Mouse (Mus musculus): ENCODE data around the gene Slc35b1. TPM values are rescaled to one million over a fixed set of nuclear protein-coding genes. Genes with fewer than 3 reads are reported as not detected.

The Slc35b1 gene
- total and polyA plus RNA-seq, 2 experiments from 2014 or later = 92.4 to 168 TPM

- TF ChIP-seq CTCF (IDR thresholded peaks at IDR 0.05) = no peak
- peak overlapping the region; percentile 53 for H3K4me2 ChIP-seq (ENCODE audit: low read depth, low read length, poor library complexity, severe bottlenecking)
- peaks cover 3% of the 10 kb centered on the region; the same call in 1 of the 2 replicates for H3K4me1 ChIP-seq (ENCODE audit: insufficient read depth, low read length)
- peak overlapping the region; percentile 92 for H3K27ac ChIP-seq (ENCODE audit: low read depth, low read length)
- H3K27me3 ChIP-seq (ENCODE audit: insufficient read depth, low read length) = no peaks in the 10 kb centered on the region
- DNase-seq (ENCODE audit: low spot score) (no peak), ATAC-seq (ENCODE audit: low FRiP score) (peak; percentile 29; the same call in 1 of the 2 replicates)
- WGBS = 0% methylated on average over 14 of the region's 14 CpGs
- H3K9ac ChIP-seq (replicated peaks; ENCODE audit: low read length, poor library complexity, severe bottlenecking) = peak overlapping the region; percentile 82
- H3K9me3 ChIP-seq (ENCODE audit: low read length) = no peaks in the 10 kb centered on the region
- H3K36me3 ChIP-seq (ENCODE audit: insufficient read depth, low read length) = peaks cover 32% of the 10 kb centered on the region
- peak overlapping the region; percentile 63 for H3K4me3 ChIP-seq (ENCODE audit: low read depth, low read length)
These were observed 455 bp downstream of the Slc35b1 start for GRCm38 (mm10) chr11:95384973-95385320.

- no peak for TF ChIP-seq CTCF (IDR thresholded peaks at IDR 0.05)
- no peak for ATAC-seq (ENCODE audit: low FRiP score)
- 89% methylated on average over 7 of the region's 7 CpGs for WGBS
These were observed 2.9 kb downstream of the Slc35b1 start for GRCm38 (mm10) chr11:95387354-95387753.

GRCm38 (mm10) chr11:95389006-95389405, 4.5 kb downstream of the Slc35b1 start:
- H3K27me3 ChIP-seq (ENCODE audit: insufficient read depth, low read length) = no peaks in the 10 kb centered on the region
- peak; percentile 71 for TF ChIP-seq CTCF (IDR thresholded peaks at IDR 0.05)
- 67% methylated on average over 3 of the region's 3 CpGs for WGBS
- no peak overlapping the region for H3K27ac ChIP-seq (ENCODE audit: low read depth, low read length)
- ATAC-seq (ENCODE audit: low FRiP score) (no peak), DNase-seq (ENCODE audit: low spot score) (peak; percentile 70)
- no peak overlapping the region for H3K4me3 ChIP-seq (ENCODE audit: low read depth, low read length)
- peaks cover 40% of the 10 kb centered on the region for H3K36me3 ChIP-seq (ENCODE audit: insufficient read depth, low read length)
- H3K9me3 ChIP-seq (ENCODE audit: low read length) = no peaks in the 10 kb centered on the region
- no peak overlapping the region for H3K4me2 ChIP-seq (ENCODE audit: low read depth, low read length, poor library complexity, severe bottlenecking)
- peaks cover 7% of the 10 kb centered on the region; the same call in 1 of the 2 replicates for H3K4me1 ChIP-seq (ENCODE audit: insufficient read depth, low read length)
- H3K9ac ChIP-seq (replicated peaks; ENCODE audit: low read length, poor library complexity, severe bottlenecking) = no peak overlapping the region

More at GRCm38 (mm10) chr11:95387354-95387753, 2.9 kb downstream of the Slc35b1 start:
- no peak overlapping the region for H3K4me2 ChIP-seq (ENCODE audit: low read depth, low read length, poor library complexity, severe bottlenecking)
- no peaks in the 10 kb centered on the region for H3K9me3 ChIP-seq (ENCODE audit: low read length)
- peaks cover 3% of the 10 kb centered on the region; the same call in 1 of the 2 replicates for H3K4me1 ChIP-seq (ENCODE audit: insufficient read depth, low read length)
- H3K9ac ChIP-seq (replicated peaks; ENCODE audit: low read length, poor library complexity, severe bottlenecking) = no peak overlapping the region
- DNase-seq (ENCODE audit: low spot score) = no peak
- peaks cover 40% of the 10 kb centered on the region for H3K36me3 ChIP-seq (ENCODE audit: insufficient read depth, low read length)
- H3K27me3 ChIP-seq (ENCODE audit: insufficient read depth, low read length) = no peaks in the 10 kb centered on the region
- H3K27ac ChIP-seq (ENCODE audit: low read depth, low read length) = no peak overlapping the region
- no peak overlapping the region for H3K4me3 ChIP-seq (ENCODE audit: low read depth, low read length)

- peaks cover 7% of the 10 kb centered on the region; the same call in 1 of the 2 replicates for H3K4me1 ChIP-seq (ENCODE audit: insufficient read depth, low read length)
- WGBS = 96% methylated on average over 6 of the region's 6 CpGs
- no peak for ATAC-seq (ENCODE audit: low FRiP score)
- no peaks in the 10 kb centered on the region for H3K27me3 ChIP-seq (ENCODE audit: insufficient read depth, low read length)
- H3K9me3 ChIP-seq (ENCODE audit: low read length) = no peaks in the 10 kb centered on the region
- peaks cover 40% of the 10 kb centered on the region for H3K36me3 ChIP-seq (ENCODE audit: insufficient read depth, low read length)
- no peak overlapping the region for H3K4me2 ChIP-seq (ENCODE audit: low read depth, low read length, poor library complexity, severe bottlenecking)
- no peak overlapping the region for H3K27ac ChIP-seq (ENCODE audit: low read depth, low read length)
- no peak for TF ChIP-seq CTCF (IDR thresholded peaks at IDR 0.05)
- H3K4me3 ChIP-seq (ENCODE audit: low read depth, low read length) = no peak overlapping the region
- H3K9ac ChIP-seq (replicated peaks; ENCODE audit: low read length, poor library complexity, severe bottlenecking) = no peak overlapping the region
- no peak for DNase-seq (ENCODE audit: low spot score)
These were observed 5.9 kb downstream of the Slc35b1 start for GRCm38 (mm10) chr11:95390420-95390819.

- DNase-seq (ENCODE audit: low spot score) (no peak), ATAC-seq (ENCODE audit: low FRiP score) (no peak)
- H3K9me3 ChIP-seq (ENCODE audit: low read length) = no peaks in the 10 kb centered on the region
- H3K4me2 ChIP-seq (ENCODE audit: low read depth, low read length, poor library complexity, severe bottlenecking) = no peak overlapping the region
- TF ChIP-seq CTCF (IDR thresholded peaks at IDR 0.05) = no peak
- H3K4me1 ChIP-seq (ENCODE audit: insufficient read depth, low read length) = 0 out of 2 replicates have a peak, but pooled peaks cover 4% of the 10 kb centered on the region
- H3K36me3 ChIP-seq (ENCODE audit: insufficient read depth, low read length) = peaks cover 40% of the 10 kb centered on the region
- H3K4me3 ChIP-seq (ENCODE audit: low read depth, low read length) = no peak overlapping the region
- WGBS = 58% methylated on average over 4 of the region's 4 CpGs
- no peak overlapping the region for H3K27ac ChIP-seq (ENCODE audit: low read depth, low read length)
- H3K9ac ChIP-seq (replicated peaks; ENCODE audit: low read length, poor library complexity, severe bottlenecking) = no peak overlapping the region
- H3K27me3 ChIP-seq (ENCODE audit: insufficient read depth, low read length) = no peaks in the 10 kb centered on the region
These were observed 6.7 kb downstream of the Slc35b1 start for GRCm38 (mm10) chr11:95391201-95391600.

GRCm38 (mm10) chr11:95391743-95392142, 7.3 kb downstream of the Slc35b1 start:
- Histone ChIP-seq H3K36me3 (ENCODE audit: insufficient read depth, low read length) (peaks cover 40% of the 10 kb centered on the region), H3K27me3 (ENCODE audit: insufficient read depth, low read length) (no peaks in the 10 kb centered on the region), H3K4me1 (ENCODE audit: insufficient read depth, low read length) (0 out of 2 replicates have a peak, but pooled peaks cover 4% of the 10 kb centered on the region), H3K4me3 (ENCODE audit: low read depth, low read length) (no peak overlapping the region), H3K9me3 (ENCODE audit: low read length) (no peaks in the 10 kb centered on the region), H3K9ac (replicated peaks; ENCODE audit: low read length, poor library complexity, severe bottlenecking) (no peak overlapping the region), H3K27ac (ENCODE audit: low read depth, low read length) (no peak overlapping the region), H3K4me2 (ENCODE audit: low read depth, low read length, poor library complexity, severe bottlenecking) (no peak overlapping the region)
- ATAC-seq (ENCODE audit: low FRiP score) (no peak), DNase-seq (ENCODE audit: low spot score) (no peak)
- TF ChIP-seq CTCF (IDR thresholded peaks at IDR 0.05) = no peak
- WGBS = 70% methylated on average over 5 of the region's 5 CpGs
